Comparison of ENCODE assay signal across 8 mouse cellular contexts in the genomic region with DNA sequence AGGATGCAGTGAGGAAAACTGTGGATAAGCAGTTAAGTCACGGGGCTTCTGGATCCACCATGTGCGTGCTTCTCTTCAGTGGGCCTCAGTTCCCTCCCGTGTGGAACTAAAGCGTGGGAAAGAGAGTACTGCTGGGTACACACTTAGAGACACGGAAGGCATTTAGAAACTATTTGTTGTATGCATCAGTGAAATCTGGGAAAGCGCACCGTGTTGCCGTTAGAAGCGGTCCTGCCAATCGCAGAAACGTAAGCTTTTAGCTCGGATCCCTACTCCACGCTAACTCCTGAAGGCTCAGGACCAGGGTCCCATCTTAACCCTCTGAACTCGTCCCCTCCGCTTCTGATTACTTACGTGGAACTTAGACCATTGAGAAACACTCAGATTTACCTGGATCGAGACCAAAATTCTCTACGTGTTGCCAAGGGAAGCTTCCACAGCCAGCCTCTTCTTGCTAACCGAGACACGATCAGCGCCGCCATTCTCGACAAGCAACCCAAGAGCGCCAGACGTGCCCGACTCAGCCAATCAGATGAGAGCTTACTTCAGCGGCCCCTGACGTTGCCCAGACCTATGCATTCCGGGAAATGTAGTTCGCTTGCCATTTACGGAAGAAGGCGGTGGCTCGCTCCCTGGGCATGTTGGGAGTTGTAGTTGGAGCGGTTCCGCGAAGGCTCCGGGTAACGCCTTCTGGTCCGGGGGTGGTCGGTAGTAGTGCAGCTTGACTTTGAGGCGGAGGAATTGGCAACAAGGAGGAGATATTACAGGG. TPM values are rescaled to one million over a fixed set of nuclear protein-coding genes. Genes with fewer than 3 reads are reported as not detected.
DNase-seq lines count a peak whose midpoint lies in the region; ATAC-seq and TF ChIP-seq lines count a peak whose summit lies in the region.

A gene (minus strand): TSS at position 522 of the 769 bp plus-strand sequence.
A gene (plus strand): TSS at position 605 of the 769 bp plus-strand sequence.

- intact Hi-C loops in heart, postnatal 25 days (cut with DNase I), result no loop called here

- H3K36me3 ChIP-seq in ES-E14 (ENCODE audit: control insufficient read depth, insufficient read depth, low read length, poor library complexity, severe bottlenecking), result no peaks in the 10 kb centered on the region; the same call in 1 of the 2 replicates
- H3K36me3 ChIP-seq in forebrain, embryonic 15.5 days, result peaks cover 9% of the 10 kb centered on the region

- under 1% methylated on average over 41 of the region's 41 CpGs for WGBS in forebrain, embryonic 15.5 days
- under 1% methylated on average over 41 of the region's 41 CpGs for WGBS in lung, adult 2 months

- peak; percentile 89 for DNase-seq in ES-E14 (ENCODE audit: low read depth, low spot score)
- peak; percentile 96 for DNase-seq in cerebellum, adult 11-12 months
- peak; percentile 92 for DNase-seq in heart, postnatal 25 days (ENCODE audit: low spot score)
- peak; percentile 97 to 99 for DNase-seq in layer of hippocampus, adult 18-20 months (ENCODE audit: low spot score in 2 of 2)
- DNase-seq in lung, adult 2 months, result peak; percentile 87
- peak; percentile 91 to 94 for DNase-seq in thymus, adult 18-20 months

- TF ChIP-seq POLR2A in lung, adult 2 months (IDR thresholded peaks at IDR 0.05; ENCODE audit: borderline replicate concordance, extremely low read depth, low read depth, low read length), result peak; percentile 77; the same call in 1 of the 2 replicates

- peak within 1 kb of the TSS; percentile 92 for H3K9ac ChIP-seq in ES-E14 (ENCODE audit: insufficient read depth, low read depth, low read length, poor library complexity, severe bottlenecking)
- peak within 1 kb of the TSS; percentile 67 for H3K9ac ChIP-seq in forebrain, embryonic 15.5 days (replicated peaks)

- no peaks in the 10 kb centered on the region for H3K9me3 ChIP-seq in ES-E14 (ENCODE audit: control insufficient read depth, insufficient read depth, low read depth, low read length)
- no peaks in the 10 kb centered on the region for H3K9me3 ChIP-seq in forebrain, embryonic 15.5 days

- H3K4me1 ChIP-seq in ES-E14 (ENCODE audit: control insufficient read depth in 2 of 2, insufficient read depth in 2 of 2, low read length in 2 of 2, poor library complexity in 1 of 2), result peaks cover 0 to 2% of the 10 kb centered on the region in 2 experiments; a peak in 2 of 4 replicates
- peaks cover 32% of the 10 kb centered on the region for H3K4me1 ChIP-seq in forebrain, embryonic 15.5 days
- H3K4me1 ChIP-seq in lung, adult 2 months (ENCODE audit: control insufficient read depth, insufficient read depth, low read length), result peaks cover 8% of the 10 kb centered on the region

- in situ Hi-C loops in ES-E14 (cut with MboI; ENCODE audit: low sequenced_read_pairs in 2 of 2, unreplicated experiment in 2 of 2), result no loop called here

- peak within 1 kb of the TSS; percentile 10; the same call in 1 of the 2 replicates for H3K27ac ChIP-seq in ES-E14 (ENCODE audit: insufficient read depth, low read depth, low read length, poor library complexity, severe bottlenecking)
- peak within 1 kb of the TSS; percentile 77 for H3K27ac ChIP-seq in forebrain, embryonic 15.5 days (replicated peaks)

- no peaks in the 10 kb centered on the region for H3K27me3 ChIP-seq in forebrain, embryonic 15.5 days

- H3K4me2 ChIP-seq in forebrain, embryonic 15.5 days (replicated peaks), result peak within 1 kb of the TSS; percentile 70

- peak; percentile 99 for ATAC-seq in forebrain, embryonic 15.5 days (replicated peaks)
- peak; percentile 99 for ATAC-seq in neutrophil, adult 5-6 weeks (ENCODE audit: extremely low read depth, insufficient number of reproducible peaks, low FRiP score, poor library complexity, severe bottlenecking)

- H3K4me3 ChIP-seq in ES-E14 (ENCODE audit: insufficient read depth in 1 of 2, low read depth in 1 of 2, low read length in 2 of 2, poor library complexity in 1 of 2, severe bottlenecking in 1 of 2), result peak within 1 kb of the TSS; percentile 78 to 97
- peak within 1 kb of the TSS; percentile 62 for H3K4me3 ChIP-seq in forebrain, embryonic 15.5 days
- H3K4me3 ChIP-seq in lung, adult 2 months (replicated peaks; ENCODE audit: extremely low read depth, low read depth, low read length), result peak within 1 kb of the TSS; percentile 85

- no peak for TF ChIP-seq CTCF in lung, adult 2 months (IDR thresholded peaks at IDR 0.05; ENCODE audit: insufficient read depth, low read length)

TF ChIP-seq in ES-E14, 5 proteins besides CTCF, POLR2A, EP300 and RAD21:
- TF ChIP-seq ZNF384 (IDR thresholded peaks at IDR 0.05; ENCODE audit: low read depth, low read length), result no peak
- 0 out of 2 replicates have a peak, but pooled peaks have one; percentile 68 for TF ChIP-seq CHD2 (IDR thresholded peaks at IDR 0.05; ENCODE audit: low read depth, low read length)
- no peak for TF ChIP-seq MAFK (IDR thresholded peaks at IDR 0.05; ENCODE audit: insufficient read depth, low read depth, low read length)
- peak; percentile 99 for TF ChIP-seq HCFC1 (IDR thresholded peaks at IDR 0.05; ENCODE audit: borderline replicate concordance, insufficient read depth, low read length)
- TF ChIP-seq ZC3H11A (IDR thresholded peaks at IDR 0.05; ENCODE audit: borderline replicate concordance, low read depth, low read length), result no peak

RNA-seq across cellular contexts. Expression of the first gene that starts in this region (rescaled TPM):
- 16.3 and 26.4 TPM in 2 replicates for total RNA-seq in ES-E14 (2012; rRNA removed)
- polyA plus RNA-seq in forebrain, embryonic 15.5 days (2015; fragmentation: Nextera tagmentation; extraction: Ambion mirVana), result 76.1 and 77.7 TPM in 2 replicates
- total RNA-seq in heart, postnatal 25 days (2021), result 10 to 100 TPM; 46.1 to 47.0 TPM
- 10 to 100 TPM; 32.9 to 33.6 TPM for total RNA-seq in layer of hippocampus, adult 18-20 months (2021)
- polyA plus RNA-seq in lung, adult 2 months (2012; rRNA removed), result 2.3 and 4.5 TPM in 2 replicates
- total RNA-seq in neutrophil, adult 5-6 weeks (2017), result 12.7 and 14.4 TPM in 2 replicates

RNA-seq across cellular contexts. Expression of the second gene that starts in this region (rescaled TPM):
- total RNA-seq in ES-E14 (2012; rRNA removed), result 2.6 and 4.3 TPM in 2 replicates
- 13.5 and 14.9 TPM in 2 replicates for polyA plus RNA-seq in forebrain, embryonic 15.5 days (2015; fragmentation: Nextera tagmentation; extraction: Ambion mirVana)
- 1 to 10 TPM; 4.9 to 6.4 TPM for total RNA-seq in heart, postnatal 25 days (2021)
- 10 to 100 TPM; 30.1 to 37.3 TPM for total RNA-seq in layer of hippocampus, adult 18-20 months (2021)
- polyA plus RNA-seq in lung, adult 2 months (2012; rRNA removed), result 1.0 and 1.1 TPM in 2 replicates
- 5.3 and 6.4 TPM in 2 replicates for total RNA-seq in neutrophil, adult 5-6 weeks (2017)

Comparison
In these comparisons a context has a peak if more than half of its experiments do, and no peak if none do; other contexts are left out.
1. Peak in every context shown above with its lines: DNase-seq, ATAC-seq, H3K4me3 ChIP-seq and H3K27ac ChIP-seq.
2. RNA of the first gene that starts in this region (polyA plus RNA-seq): 76.1 to 77.7 TPM in forebrain, embryonic 15.5 days; 2.3 to 4.5 TPM in lung, adult 2 months; every median in the first group is over 10 times any median in the second.